Mouse (Mus musculus) frontal cortex, adult 2 months (tissue): ENCODE results near the gene Tex50. TPM values are rescaled to one million over a fixed set of nuclear protein-coding genes. Genes with fewer than 3 reads are reported as not detected.

Experiments
- DNase-seq, 2 experiments: peaks; one replicate each; pipeline ENCODE4 v3.0.0; 2022; ENCODE audit warnings: low spot score in 1 of 2; ENCODE audit errors: extremely low spot score in 1 of 2
- polyA plus RNA-seq: library from polyadenylated mRNA; depleted of rRNA; stranded (reverse); fragments of >200 nt; gene quantifications from 2 replicates; pipeline ENCODE4 v1.2.3, GENCODE M21; 2012; rRNA removed

Gene Tex50
- polyA plus RNA-seq, 1 experiment, result not detected

DNA sequence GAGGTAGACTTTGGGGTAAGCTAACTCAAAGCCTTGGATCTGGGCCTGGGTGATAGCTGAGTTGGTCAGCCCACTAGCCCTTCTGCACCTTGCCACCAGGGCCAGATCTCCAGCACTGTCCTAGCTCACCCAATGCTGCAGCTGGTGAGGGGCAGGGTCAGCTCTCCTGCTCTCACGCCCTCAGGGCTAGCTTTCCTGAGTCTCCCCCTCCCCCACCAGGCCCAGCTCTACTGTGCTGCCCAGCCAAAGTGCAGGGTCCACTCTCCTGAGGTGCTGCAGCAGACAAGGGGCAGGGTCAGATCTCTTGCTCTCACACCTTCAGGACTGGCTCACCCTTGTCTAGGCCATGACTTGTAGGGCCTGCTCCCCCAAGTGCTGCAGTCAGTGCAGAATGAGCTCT lies 32.7 kb downstream of the Tex50 start:
- no peak for DNase-seq

DNA sequence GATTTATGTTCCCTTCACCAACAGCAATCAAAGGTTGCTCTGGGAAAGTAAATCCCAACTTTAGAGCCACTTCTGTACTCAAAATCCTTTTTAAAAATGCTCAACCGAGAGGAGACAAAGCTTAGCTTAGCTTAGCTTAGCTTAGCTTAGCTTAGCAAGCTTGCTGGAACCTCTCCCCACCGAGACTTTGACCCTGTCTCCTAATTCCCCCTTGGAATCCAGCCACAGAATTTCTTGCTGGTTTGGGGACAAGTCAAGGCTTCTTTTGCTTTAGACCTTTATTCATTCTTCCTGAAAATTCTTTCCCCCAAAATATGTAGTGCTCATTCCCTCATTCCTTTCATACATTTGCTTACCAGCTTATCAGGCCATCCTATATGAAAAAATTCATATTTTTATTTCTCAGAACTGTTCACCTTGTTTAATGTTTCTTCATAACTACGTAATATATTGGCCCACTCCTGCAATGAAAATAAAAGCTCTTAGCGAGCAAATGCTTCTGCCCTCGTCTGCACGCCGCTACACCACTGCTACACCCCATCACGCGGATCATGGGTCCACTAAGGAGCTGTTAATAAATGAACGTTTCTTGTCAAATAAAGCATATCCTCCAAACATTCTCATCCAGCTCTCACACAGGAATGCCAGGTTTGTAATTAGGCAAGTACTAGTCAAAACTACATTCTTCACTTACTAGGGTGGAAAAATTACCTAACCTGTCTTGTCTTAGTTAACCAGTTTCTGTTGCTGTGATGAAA lies 36.3 kb downstream of the Tex50 start:
- no peak for DNase-seq

DNA sequence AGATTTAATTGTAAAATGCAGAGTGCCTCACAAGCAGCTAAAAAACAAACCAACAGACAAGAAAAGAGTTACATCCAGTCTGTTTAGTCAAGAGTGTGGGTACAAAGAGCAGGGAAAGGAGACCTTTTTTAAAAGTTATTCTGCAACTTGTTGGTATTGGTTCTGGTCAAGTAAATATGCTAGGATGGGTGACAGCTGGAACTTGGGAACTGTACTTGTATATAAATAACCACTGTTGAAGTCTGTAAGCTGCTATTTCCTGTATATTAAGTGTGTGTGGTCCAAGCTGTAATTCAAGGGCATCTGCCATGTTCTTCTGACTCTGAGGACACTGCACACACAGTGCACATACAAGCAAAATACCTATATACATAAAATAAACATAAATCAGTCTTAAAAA lies 44.5 kb downstream of the Tex50 start:
- DNase-seq, result no peak

DNA sequence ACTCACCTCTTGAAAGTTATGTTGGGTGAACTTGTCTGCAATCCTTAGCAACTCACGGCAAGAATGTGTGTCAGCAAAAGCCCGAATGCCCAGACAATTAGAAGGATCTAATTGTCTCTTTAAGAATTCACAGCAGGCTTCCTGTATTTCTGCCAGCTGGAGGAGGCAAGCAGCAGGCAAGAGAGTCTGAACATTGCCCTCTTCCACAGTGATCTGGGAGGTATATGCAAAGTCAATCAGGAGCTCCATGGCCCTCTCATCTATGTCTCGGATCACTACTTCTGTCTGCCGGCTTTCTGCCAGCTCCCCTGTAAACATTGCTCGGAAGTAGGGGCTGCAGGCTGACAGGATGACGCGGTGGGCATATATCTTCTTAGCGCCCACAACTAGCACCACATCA lies 49.9 kb downstream of the Tex50 start:
- DNase-seq, result no peak

Other genes starting within 250 kb of the Tex50 start
- 0.15 and 0.24 TPM in 2 replicates for gene Serpinc1, start 180.7 kb downstream of the Tex50 start, polyA plus RNA-seq
- 5.4 TPM in 2 replicates for gene Zbtb37, start 124.5 kb downstream of the Tex50 start, polyA plus RNA-seq
- 20.8 and 22.9 TPM in 2 replicates for gene Dars2, start 88.7 kb downstream of the Tex50 start, polyA plus RNA-seq
- gene Cenpl, start 88.6 kb downstream of the Tex50 start, polyA plus RNA-seq, result 1.9 TPM in 2 replicates
- 15.1 TPM in 2 replicates for gene Klhl20, start 27.8 kb downstream of the Tex50 start, polyA plus RNA-seq
- 54.9 and 55.8 TPM in 2 replicates for gene Ankrd45, start 16.6 kb downstream of the Tex50 start, polyA plus RNA-seq
- gene Prdx6, start 91.9 kb upstream of the Tex50 start, polyA plus RNA-seq, result 404 and 494 TPM in 2 replicates
- gene Tnfsf4, start 236.1 kb upstream of the Tex50 start, polyA plus RNA-seq, result not detected in 2 replicates